Mouse (Mus musculus) Patski (cell line): ENCODE results near the gene Erc1. TPM values are rescaled to one million over a fixed set of nuclear protein-coding genes. Genes with fewer than 3 reads are reported as not detected.
A peak's percentile ranks its signal among the peaks of the same experiment; 100 is the strongest.

Experiments used
- ATAC-seq: fragments of 100-300 bp; one replicate; pipeline ENCODE4 v1.8.0; 2021
- CTCF ChIA-PET: fragments of 350-600 bp; sonication (Branson Sonifier 250); formaldehyde crosslinking; loops from one replicate; lab custom pipeline; 2022; ENCODE audit warnings: inconsistent platforms; lab: Charles Lee
- POLR2A ChIA-PET: fragments of 350-600 bp; sonication (Branson Sonifier 250); formaldehyde crosslinking; loops from one replicate; lab custom pipeline; 2022; ENCODE audit warnings: antibody characterized with exemption, inconsistent platforms; lab: Charles Lee
- DNase-seq: peaks from one replicate; pipeline ENCODE4 v3.0.0-alpha.2; 2011; ENCODE audit warnings: low read depth, low spot score
- H3K27me3 ChIP-seq: fragments of 371-371 bp; one replicate; pipeline ENCODE4 v1.5.1; 2021
- CTCF ChIP-seq: fragments of 100-300 bp; IDR thresholded peaks from one replicate; pipeline ENCODE4 v1.5.1; 2021
- in situ Hi-C: fragments of 300-500 bp; cut with MboI; formaldehyde crosslinking; loops from 3 replicates; pipeline ENCODE4 v1.11.1; 2018; ENCODE audit warnings: low pct_unique_long_range_greater_than_20kb, mixed read lengths
- polyA plus RNA-seq: library from polyadenylated mRNA; unstranded; gene quantifications from one replicate; pipeline ENCODE4 v1.2.3, GENCODE M21; 2021

Erc1 gene
- polyA plus RNA-seq, 1 experiment from 2014 or later = 23.3 TPM

DNA sequence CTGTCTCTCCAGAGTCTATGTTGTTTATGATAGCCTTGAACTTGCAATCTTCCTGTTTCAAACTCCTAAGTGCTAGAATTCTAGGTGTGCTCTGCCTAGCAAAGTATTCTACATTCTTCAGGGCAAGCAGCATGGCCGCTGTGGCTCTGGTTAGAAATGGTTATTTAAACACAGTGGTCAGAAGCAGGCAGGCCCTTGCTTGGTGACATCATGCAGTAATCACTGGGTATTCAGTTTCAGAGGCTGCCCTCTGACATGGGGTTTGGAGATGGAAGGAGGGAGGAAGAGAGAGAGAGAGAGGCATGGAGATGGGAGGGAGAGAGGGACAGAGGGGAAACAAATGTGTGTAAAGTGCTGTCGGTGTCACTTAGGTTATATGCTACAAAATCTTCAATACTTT, 246.6 kb downstream of the Erc1 start:
- no peaks in the 10 kb centered on the region for H3K27me3 ChIP-seq
- no peak for ATAC-seq
- POLR2A ChIA-PET = interaction anchor here (2.0 kb wide), 1 partner anchor 12 kb away, joined by 9 read pairs; no protein-coding TSS in a partner anchor
- in situ Hi-C loops = no loop called here
- no peak for DNase-seq
- CTCF ChIA-PET = interaction anchor here (1.0 kb wide), 1 partner anchor 17 kb away, joined by 3 read pairs; no protein-coding TSS in a partner anchor
- no peak for TF ChIP-seq CTCF

DNA sequence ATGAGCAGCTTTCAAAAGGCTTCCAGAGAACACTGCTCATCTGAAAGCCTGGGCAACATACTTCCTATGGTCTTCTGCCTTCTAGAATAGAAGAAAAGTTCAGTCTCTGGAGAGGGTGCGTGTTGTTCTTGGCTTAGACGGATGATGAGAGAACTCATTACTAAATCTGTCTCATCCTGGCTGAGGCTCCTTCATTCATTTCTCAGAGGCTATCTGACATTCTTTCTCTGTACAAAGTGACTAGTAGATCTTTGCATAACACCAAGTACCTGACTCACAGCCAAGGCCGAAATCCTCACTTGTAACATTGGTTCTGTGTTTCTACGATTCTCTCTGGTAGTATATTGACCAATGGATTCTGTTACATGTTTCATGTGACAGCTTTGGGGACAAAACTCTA, 252.5 kb downstream of the Erc1 start:
- ATAC-seq (no peak), DNase-seq (no peak)
- ChIA-PET POLR2A (no interaction called here), CTCF (no interaction called here)
- no peaks in the 10 kb centered on the region for H3K27me3 ChIP-seq
- in situ Hi-C loops = no loop called here
- no peak for TF ChIP-seq CTCF

DNA sequence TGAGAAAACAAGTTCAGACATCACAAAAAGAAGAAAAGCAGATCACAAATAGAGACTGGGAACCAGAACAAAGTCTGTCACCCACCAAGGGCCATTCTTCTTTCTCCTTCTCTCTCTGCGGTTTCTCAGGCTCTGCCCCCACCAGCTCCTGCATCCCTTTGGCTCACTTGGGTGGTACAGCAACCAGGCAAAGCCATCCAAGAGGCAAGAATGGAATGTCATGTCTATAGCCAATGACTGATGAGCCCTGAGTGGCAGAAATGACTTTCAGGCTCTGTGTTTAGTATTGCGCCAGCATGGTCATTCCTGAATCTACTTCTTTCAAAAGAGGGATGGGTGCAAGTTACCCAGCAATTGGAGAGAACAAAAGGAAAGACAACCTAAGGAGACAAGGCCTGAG, 257.1 kb downstream of the Erc1 start:
- in situ Hi-C loops = no loop called here
- no peaks in the 10 kb centered on the region for H3K27me3 ChIP-seq
- DNase-seq (no peak), ATAC-seq (no peak)
- ChIA-PET POLR2A (interaction anchor here (0.9 kb wide), 1 partner anchor 11 kb away, joined by 3 read pairs; no protein-coding TSS in a partner anchor), CTCF (interaction anchor here (0.8 kb wide), 1 partner anchor 9 kb away, joined by 3 read pairs; no protein-coding TSS in a partner anchor)
- TF ChIP-seq CTCF = no peak

DNA sequence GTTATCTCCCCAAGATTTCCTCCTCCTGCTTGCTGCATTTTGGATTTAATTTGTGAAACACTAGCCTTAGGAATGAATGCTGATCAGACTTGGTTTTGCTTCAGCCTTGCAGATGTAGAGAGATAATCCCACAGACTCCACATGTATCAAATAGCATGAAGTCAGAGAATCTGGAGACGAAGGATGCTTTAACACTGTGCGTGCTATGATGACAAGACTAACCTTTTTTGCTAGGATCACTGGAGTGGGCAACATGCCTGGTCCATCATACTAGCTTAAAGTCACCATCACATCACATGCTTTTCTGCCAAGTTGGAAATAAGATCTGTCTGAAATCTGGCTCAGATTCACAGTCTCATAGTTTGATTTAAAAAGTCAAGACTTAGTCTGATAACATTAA, 260.1 kb downstream of the Erc1 start:
- no peaks in the 10 kb centered on the region for H3K27me3 ChIP-seq
- POLR2A ChIA-PET = interaction anchor here (2.2 kb wide), 1 partner anchor 13 kb away, joined by 9 read pairs; no protein-coding TSS in a partner anchor
- DNase-seq (no peak), ATAC-seq (no peak)
- CTCF ChIA-PET = no interaction called here
- TF ChIP-seq CTCF = no peak
- in situ Hi-C loops = no loop called here

DNA sequence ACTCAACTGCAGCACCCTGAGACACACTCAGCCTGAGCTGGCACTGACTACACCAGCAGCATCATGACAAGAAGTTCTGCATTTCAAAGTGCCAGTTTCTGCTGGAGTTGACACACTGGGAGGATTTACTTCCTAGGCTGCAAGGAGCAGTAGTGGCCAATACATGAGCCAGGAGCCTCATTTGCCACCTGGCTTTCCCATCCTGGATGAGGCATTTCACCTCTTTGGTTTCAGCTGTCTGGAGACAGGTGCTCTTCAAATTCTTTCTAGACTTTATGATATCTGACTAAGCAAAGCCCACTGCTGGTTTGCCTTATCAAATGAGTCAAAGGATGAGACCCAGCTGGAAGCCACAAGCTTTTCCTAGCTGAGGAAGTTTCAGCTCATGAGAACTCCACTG, 260.5 kb downstream of the Erc1 start:
- POLR2A ChIA-PET = no interaction called here
- no peak for TF ChIP-seq CTCF
- CTCF ChIA-PET = no interaction called here
- in situ Hi-C loops = no loop called here
- no peaks in the 10 kb centered on the region for H3K27me3 ChIP-seq
- DNase-seq (no peak), ATAC-seq (no peak)

DNA sequence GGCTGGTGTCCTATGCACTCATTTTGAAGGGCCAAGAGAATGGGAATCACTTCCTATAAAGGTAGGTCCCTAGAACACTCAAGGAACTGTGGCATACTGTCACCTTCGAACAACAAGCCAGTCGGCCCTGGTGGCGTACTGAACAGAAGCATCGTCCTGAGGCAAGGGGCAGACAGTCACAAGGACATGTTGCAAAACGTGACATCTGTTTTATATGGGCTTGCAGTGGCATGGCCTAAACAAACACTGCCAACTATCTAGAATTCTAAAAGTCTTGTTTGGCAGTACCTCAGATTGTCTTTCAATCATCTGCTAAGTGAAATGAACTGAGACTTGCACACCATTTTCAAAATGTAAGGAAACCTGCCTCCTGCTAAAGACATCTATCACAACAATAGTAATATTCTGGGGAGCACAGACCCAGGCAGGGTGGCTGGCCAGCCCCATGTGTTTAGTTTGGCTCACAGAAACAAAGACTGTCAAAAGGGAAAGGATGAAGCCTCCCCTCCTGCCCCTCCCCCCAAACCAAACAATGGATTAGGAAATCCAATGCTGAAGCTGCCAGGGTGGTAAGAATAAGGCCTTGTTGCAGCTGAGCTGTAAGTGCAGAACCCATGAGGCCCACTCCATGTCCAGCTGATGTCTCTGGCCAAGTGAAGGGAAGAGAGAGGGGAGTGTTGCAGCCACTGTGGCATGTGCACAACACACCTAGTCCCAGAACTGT, 262.2 kb downstream of the Erc1 start:
- DNase-seq (no peak), ATAC-seq (peak; percentile 35)
- no peak for TF ChIP-seq CTCF
- CTCF ChIA-PET = no interaction called here
- H3K27me3 ChIP-seq = no peaks in the 10 kb centered on the region
- in situ Hi-C loops = no loop called here
- POLR2A ChIA-PET = no interaction called here

DNA sequence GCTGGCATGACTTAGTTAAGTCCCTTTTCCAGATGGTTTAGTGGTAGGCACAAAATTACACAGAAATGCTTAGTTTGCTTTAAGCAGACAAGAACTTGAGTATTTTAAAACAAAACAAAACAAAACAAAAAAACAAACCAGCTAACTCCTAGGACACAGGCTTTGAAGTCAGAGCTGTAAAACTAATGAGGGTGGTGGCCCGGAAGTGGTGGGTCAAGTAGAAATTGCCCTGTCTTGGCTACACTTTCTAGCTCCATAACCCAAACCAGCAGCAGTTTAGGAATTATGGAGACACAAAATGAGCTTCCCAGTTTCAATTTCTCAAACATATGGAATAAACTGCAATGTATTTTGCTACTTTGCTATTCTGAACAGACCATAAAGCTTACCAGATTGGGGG, 263.9 kb downstream of the Erc1 start:
- ATAC-seq (no peak), DNase-seq (no peak)
- H3K27me3 ChIP-seq = no peaks in the 10 kb centered on the region
- no peak for TF ChIP-seq CTCF
- in situ Hi-C loops = no loop called here
- CTCF ChIA-PET = interaction anchor here (1.0 to 1.2 kb wide), 3 partner anchors 10 to 90 kb away, joined by 3 read pairs; no protein-coding TSS in a partner anchor
- POLR2A ChIA-PET = no interaction called here

DNA sequence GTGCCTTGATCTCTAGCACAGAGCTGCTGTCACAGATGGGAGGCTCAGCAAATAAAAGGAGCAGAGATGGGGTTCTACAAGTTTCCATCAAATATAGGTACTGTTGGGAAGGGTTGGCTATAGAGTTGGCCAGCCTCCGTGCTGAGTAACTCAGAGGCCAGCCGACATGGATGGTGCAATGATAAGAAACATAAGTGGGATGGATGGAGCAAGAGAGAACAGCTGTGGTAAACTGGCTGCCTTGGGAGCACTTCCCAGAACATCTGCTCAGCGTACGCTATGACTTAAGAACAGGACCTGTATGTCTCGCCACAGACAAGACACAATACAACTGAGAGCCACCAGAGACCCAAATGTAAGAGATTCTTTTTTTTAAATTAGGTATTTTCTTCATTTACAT, 264.8 kb downstream of the Erc1 start:
- DNase-seq = no peak
- no peak for TF ChIP-seq CTCF
- ATAC-seq = no peak
- POLR2A ChIA-PET = no interaction called here
- CTCF ChIA-PET = no interaction called here
- in situ Hi-C loops = no loop called here
- H3K27me3 ChIP-seq = no peaks in the 10 kb centered on the region

DNA sequence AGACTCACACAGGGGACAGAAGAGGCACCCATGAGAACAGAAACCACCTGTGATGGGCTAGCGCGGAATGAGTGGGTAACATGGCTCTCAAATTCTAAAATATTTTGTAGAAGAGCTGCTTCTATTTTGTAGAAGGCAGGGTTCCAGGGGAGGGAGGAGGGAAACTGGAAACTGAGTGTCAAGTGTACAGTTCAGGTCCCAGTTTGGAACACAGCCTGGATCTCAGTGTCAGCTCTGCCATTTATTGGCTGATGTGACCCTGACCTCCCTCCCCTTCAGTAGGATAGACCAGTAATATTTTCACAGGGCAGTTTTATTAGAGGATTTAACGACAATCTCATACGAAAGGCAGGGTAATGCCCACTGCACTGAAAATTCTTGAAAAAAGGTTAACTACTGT, 271.3 kb downstream of the Erc1 start:
- no peak for TF ChIP-seq CTCF
- no peaks in the 10 kb centered on the region for H3K27me3 ChIP-seq
- POLR2A ChIA-PET = no interaction called here
- no peak for ATAC-seq
- DNase-seq = no peak
- CTCF ChIA-PET = no interaction called here
- in situ Hi-C loops = no loop called here

DNA sequence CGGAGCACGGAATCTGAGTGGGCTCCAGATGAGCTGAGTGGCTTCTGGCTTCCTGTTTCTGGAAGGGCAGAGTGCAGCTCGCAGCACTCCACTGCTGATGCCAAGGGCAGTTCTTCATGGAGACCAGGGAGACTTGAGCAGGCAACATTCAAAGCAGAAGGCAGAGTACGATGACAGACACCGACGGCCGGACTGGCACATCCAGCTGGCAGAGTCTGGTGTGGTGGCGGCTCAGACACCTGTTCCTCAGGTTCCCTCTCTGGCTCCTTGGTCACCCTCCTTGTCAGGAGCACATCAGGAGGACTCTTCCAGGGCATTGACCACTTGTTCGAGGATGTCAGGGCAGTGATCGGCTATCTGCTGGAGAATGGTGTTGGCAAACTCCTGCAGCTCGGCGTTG, 272.6 kb downstream of the Erc1 start:
- no peaks in the 10 kb centered on the region for H3K27me3 ChIP-seq
- DNase-seq (no peak), ATAC-seq (no peak)
- POLR2A ChIA-PET = no interaction called here
- no peak for TF ChIP-seq CTCF
- CTCF ChIA-PET = interaction anchor here (0.6 kb wide), 1 partner anchor 30 kb away, joined by 3 read pairs; no protein-coding TSS in a partner anchor
- in situ Hi-C loops = no loop called here

DNA sequence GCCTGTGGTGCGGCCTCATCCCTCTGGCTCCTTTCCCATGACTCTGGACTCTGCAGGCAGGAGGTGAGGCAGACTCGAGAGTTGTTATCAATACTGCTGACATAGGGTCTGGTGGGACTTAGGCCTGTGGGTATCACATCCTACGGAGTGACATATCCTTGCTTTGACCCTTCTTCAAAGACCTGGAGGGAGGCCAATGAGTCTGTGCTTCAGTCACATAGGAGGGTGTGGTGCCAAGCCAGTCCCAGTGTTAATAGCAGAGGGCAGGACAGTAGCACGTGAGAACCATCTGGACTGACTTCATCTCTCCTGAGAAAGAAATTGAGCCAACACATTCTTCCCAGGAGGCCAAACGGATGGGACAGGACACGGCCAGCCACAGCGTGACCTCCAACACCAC, 275.7 kb downstream of the Erc1 start:
- in situ Hi-C loops = no loop called here
- CTCF ChIA-PET = no interaction called here
- POLR2A ChIA-PET = no interaction called here
- no peak for DNase-seq
- H3K27me3 ChIP-seq = no peaks in the 10 kb centered on the region
- no peak for TF ChIP-seq CTCF
- no peak for ATAC-seq
